Mouse (Mus musculus): ENCODE measurements around the gene 1700016D06Rik. TPM values are rescaled to one million over a fixed set of nuclear protein-coding genes. Genes with fewer than 3 reads are reported as not detected.

1700016D06Rik gene
- polyA plus RNA-seq, 1 experiment from 2014 or later: not detected

GRCm38 (mm10) chr8:11708815-11709214 lies 8.0 kb upstream of the 1700016D06Rik start:
- DNase-seq (ENCODE audit: low spot score) (no peak), ATAC-seq (ENCODE audit: insufficient read depth, low FRiP score, low TSS enrichment) (no peak)
- no peak overlapping the region for H3K4me2 ChIP-seq (ENCODE audit: low read depth)
- no peak overlapping the region for H3K4me3 ChIP-seq (ENCODE audit: low read depth, low read length)
- no peaks in the 10 kb centered on the region for H3K4me1 ChIP-seq (ENCODE audit: control insufficient read depth, insufficient read depth, low read length)
- no peaks in the 10 kb centered on the region for H3K9me3 ChIP-seq (ENCODE audit: control insufficient read depth, low read length)
- H3K27ac ChIP-seq (ENCODE audit: low read depth, low read length): no peak overlapping the region
- H3K9ac ChIP-seq (ENCODE audit: low read length): no peak overlapping the region
- no peaks in the 10 kb centered on the region for H3K36me3 ChIP-seq (ENCODE audit: control insufficient read depth, insufficient read depth, low read length)
- H3K27me3 ChIP-seq (ENCODE audit: control insufficient read depth, insufficient read depth, low read length): no peaks in the 10 kb centered on the region
- 70% methylated on average over 2 of the region's 2 CpGs for WGBS

- WGBS: 21% methylated on average over 3 of the region's 3 CpGs
- no peak for ATAC-seq (ENCODE audit: insufficient read depth, low FRiP score, low TSS enrichment)
- H3K9me3 ChIP-seq (ENCODE audit: control insufficient read depth, low read length): no peaks in the 10 kb centered on the region
- H3K27ac ChIP-seq (ENCODE audit: low read depth, low read length): no peak overlapping the region
- no peaks in the 10 kb centered on the region for H3K36me3 ChIP-seq (ENCODE audit: control insufficient read depth, insufficient read depth, low read length)
- H3K4me3 ChIP-seq (ENCODE audit: low read depth, low read length): no peak overlapping the region
- H3K4me1 ChIP-seq (ENCODE audit: control insufficient read depth, insufficient read depth, low read length): no peaks in the 10 kb centered on the region
- no peak overlapping the region for H3K4me2 ChIP-seq (ENCODE audit: low read depth)
- no peaks in the 10 kb centered on the region for H3K27me3 ChIP-seq (ENCODE audit: control insufficient read depth, insufficient read depth, low read length)
- no peak overlapping the region for H3K9ac ChIP-seq (ENCODE audit: low read length)
- no peak for DNase-seq (ENCODE audit: low spot score)
These were observed 6.8 kb upstream of the 1700016D06Rik start for GRCm38 (mm10) chr8:11707701-11708100.

GRCm38 (mm10) chr8:11705818-11706217 lies 5.0 kb upstream of the 1700016D06Rik start:
- no peaks in the 10 kb centered on the region for H3K9me3 ChIP-seq (ENCODE audit: control insufficient read depth, low read length)
- H3K4me3 ChIP-seq (ENCODE audit: low read depth, low read length): no peak overlapping the region
- ATAC-seq (ENCODE audit: insufficient read depth, low FRiP score, low TSS enrichment): no peak
- H3K36me3 ChIP-seq (ENCODE audit: control insufficient read depth, insufficient read depth, low read length): no peaks in the 10 kb centered on the region
- DNase-seq (ENCODE audit: low spot score): no peak
- no peaks in the 10 kb centered on the region for H3K27me3 ChIP-seq (ENCODE audit: control insufficient read depth, insufficient read depth, low read length)
- H3K27ac ChIP-seq (ENCODE audit: low read depth, low read length): no peak overlapping the region
- H3K9ac ChIP-seq (ENCODE audit: low read length): no peak overlapping the region
- H3K4me2 ChIP-seq (ENCODE audit: low read depth): no peak overlapping the region
- H3K4me1 ChIP-seq (ENCODE audit: control insufficient read depth, insufficient read depth, low read length): no peaks in the 10 kb centered on the region
- WGBS: 89% methylated on average over 12 of the region's 12 CpGs

- ATAC-seq (ENCODE audit: insufficient read depth, low FRiP score, low TSS enrichment) (no peak), DNase-seq (ENCODE audit: low spot score) (no peak)
- H3K4me2 ChIP-seq (ENCODE audit: low read depth): no peak overlapping the region
- H3K9me3 ChIP-seq (ENCODE audit: control insufficient read depth, low read length): no peaks in the 10 kb centered on the region
- H3K27ac ChIP-seq (ENCODE audit: low read depth, low read length): no peak overlapping the region
- 0 out of 2 replicates have a peak, but pooled peaks cover 3% of the 10 kb centered on the region for H3K4me1 ChIP-seq (ENCODE audit: control insufficient read depth, insufficient read depth, low read length)
- no peak overlapping the region for H3K4me3 ChIP-seq (ENCODE audit: low read depth, low read length)
- WGBS: 74% methylated on average over 6 of the region's 6 CpGs
- 0 out of 2 replicates have a peak, but pooled peaks cover 2% of the 10 kb centered on the region for H3K27me3 ChIP-seq (ENCODE audit: control insufficient read depth, insufficient read depth, low read length)
- H3K9ac ChIP-seq (ENCODE audit: low read length): no peak overlapping the region
- no peaks in the 10 kb centered on the region for H3K36me3 ChIP-seq (ENCODE audit: control insufficient read depth, insufficient read depth, low read length)
These were observed 4.0 kb upstream of the 1700016D06Rik start for GRCm38 (mm10) chr8:11704716-11705420.

GRCm38 (mm10) chr8:11703789-11704188 lies 2.9 kb upstream of the 1700016D06Rik start:
- Histone ChIP-seq H3K9ac (ENCODE audit: low read length) (no peak overlapping the region), H3K4me1 (ENCODE audit: control insufficient read depth, insufficient read depth, low read length) (0 out of 2 replicates have a peak, but pooled peaks cover 3% of the 10 kb centered on the region), H3K9me3 (ENCODE audit: control insufficient read depth, low read length) (no peaks in the 10 kb centered on the region), H3K4me3 (ENCODE audit: low read depth, low read length) (no peak overlapping the region), H3K36me3 (ENCODE audit: control insufficient read depth, insufficient read depth, low read length) (no peaks in the 10 kb centered on the region), H3K27me3 (ENCODE audit: control insufficient read depth, insufficient read depth, low read length) (0 out of 2 replicates have a peak, but pooled peaks cover 2% of the 10 kb centered on the region), H3K27ac (ENCODE audit: low read depth, low read length) (no peak overlapping the region), H3K4me2 (ENCODE audit: low read depth) (no peak overlapping the region)
- DNase-seq (ENCODE audit: low spot score) (no peak), ATAC-seq (ENCODE audit: insufficient read depth, low FRiP score, low TSS enrichment) (no peak)
- WGBS: 82% methylated on average over 5 of the region's 5 CpGs

- Histone ChIP-seq H3K4me1 (ENCODE audit: control insufficient read depth, insufficient read depth, low read length) (0 out of 2 replicates have a peak, but pooled peaks cover 3% of the 10 kb centered on the region), H3K9ac (ENCODE audit: low read length) (no peak overlapping the region), H3K4me3 (ENCODE audit: low read depth, low read length) (no peak overlapping the region), H3K4me2 (ENCODE audit: low read depth) (no peak overlapping the region), H3K27ac (ENCODE audit: low read depth, low read length) (no peak overlapping the region), H3K36me3 (ENCODE audit: control insufficient read depth, insufficient read depth, low read length) (no peaks in the 10 kb centered on the region), H3K9me3 (ENCODE audit: control insufficient read depth, low read length) (no peaks in the 10 kb centered on the region), H3K27me3 (ENCODE audit: control insufficient read depth, insufficient read depth, low read length) (0 out of 2 replicates have a peak, but pooled peaks cover 2% of the 10 kb centered on the region)
- WGBS: 80% methylated on average over 6 of the region's 6 CpGs
- ATAC-seq (ENCODE audit: insufficient read depth, low FRiP score, low TSS enrichment) (no peak), DNase-seq (ENCODE audit: low spot score) (no peak)
These were observed 565 bp upstream of the 1700016D06Rik start for GRCm38 (mm10) chr8:11701428-11701827.

GRCm38 (mm10) chr8:11700060-11701032 lies 517 bp downstream of the 1700016D06Rik start:
- ATAC-seq (ENCODE audit: insufficient read depth, low FRiP score, low TSS enrichment) (no peak), DNase-seq (ENCODE audit: low spot score) (peak; percentile 83)
- Histone ChIP-seq H3K4me1 (ENCODE audit: control insufficient read depth, insufficient read depth, low read length) (0 out of 2 replicates have a peak, but pooled peaks cover 3% of the 10 kb centered on the region), H3K4me2 (ENCODE audit: low read depth) (peak overlapping the region; percentile 35; the same call in 1 of the 2 replicates), H3K27me3 (ENCODE audit: control insufficient read depth, insufficient read depth, low read length) (0 out of 2 replicates have a peak, but pooled peaks cover 2% of the 10 kb centered on the region), H3K9me3 (ENCODE audit: control insufficient read depth, low read length) (no peaks in the 10 kb centered on the region), H3K36me3 (ENCODE audit: control insufficient read depth, insufficient read depth, low read length) (no peaks in the 10 kb centered on the region), H3K27ac (ENCODE audit: low read depth, low read length) (no peak overlapping the region), H3K4me3 (ENCODE audit: low read depth, low read length) (no peak overlapping the region), H3K9ac (ENCODE audit: low read length) (no peak overlapping the region)
- WGBS: 37% methylated on average over 26 of the region's 26 CpGs

GRCm38 (mm10) chr8:11699442-11700001 lies 1.3 kb downstream of the 1700016D06Rik start:
- no peaks in the 10 kb centered on the region for H3K9me3 ChIP-seq (ENCODE audit: control insufficient read depth, low read length)
- 0 out of 2 replicates have a peak, but pooled peaks cover 3% of the 10 kb centered on the region for H3K4me1 ChIP-seq (ENCODE audit: control insufficient read depth, insufficient read depth, low read length)
- H3K4me3 ChIP-seq (ENCODE audit: low read depth, low read length): no peak overlapping the region
- 80% methylated on average over 5 of the region's 5 CpGs for WGBS
- no peak overlapping the region for H3K27ac ChIP-seq (ENCODE audit: low read depth, low read length)
- no peak for ATAC-seq (ENCODE audit: insufficient read depth, low FRiP score, low TSS enrichment)
- no peak overlapping the region for H3K9ac ChIP-seq (ENCODE audit: low read length)
- no peak for DNase-seq (ENCODE audit: low spot score)
- no peaks in the 10 kb centered on the region for H3K36me3 ChIP-seq (ENCODE audit: control insufficient read depth, insufficient read depth, low read length)
- no peak overlapping the region for H3K4me2 ChIP-seq (ENCODE audit: low read depth)
- 0 out of 2 replicates have a peak, but pooled peaks cover 2% of the 10 kb centered on the region for H3K27me3 ChIP-seq (ENCODE audit: control insufficient read depth, insufficient read depth, low read length)

All from neural tube, embryonic 11.5 days (tissue).